Mouse (Mus musculus) B cell, adult 62 days (primary cell): ENCODE results near the gene Gpr31b. TPM values are rescaled to one million over a fixed set of nuclear protein-coding genes. Genes with fewer than 3 reads are reported as not detected.

Experiments used
- total RNA-seq: library from RNA; stranded (reverse); gene quantifications from 4 replicates; pipeline ENCODE4 v1.2.4, GENCODE M21; 2023

The Gpr31b gene
- 0.46 TPM in 1 of 4 replicates, not detected in the others for total RNA-seq

DNA sequence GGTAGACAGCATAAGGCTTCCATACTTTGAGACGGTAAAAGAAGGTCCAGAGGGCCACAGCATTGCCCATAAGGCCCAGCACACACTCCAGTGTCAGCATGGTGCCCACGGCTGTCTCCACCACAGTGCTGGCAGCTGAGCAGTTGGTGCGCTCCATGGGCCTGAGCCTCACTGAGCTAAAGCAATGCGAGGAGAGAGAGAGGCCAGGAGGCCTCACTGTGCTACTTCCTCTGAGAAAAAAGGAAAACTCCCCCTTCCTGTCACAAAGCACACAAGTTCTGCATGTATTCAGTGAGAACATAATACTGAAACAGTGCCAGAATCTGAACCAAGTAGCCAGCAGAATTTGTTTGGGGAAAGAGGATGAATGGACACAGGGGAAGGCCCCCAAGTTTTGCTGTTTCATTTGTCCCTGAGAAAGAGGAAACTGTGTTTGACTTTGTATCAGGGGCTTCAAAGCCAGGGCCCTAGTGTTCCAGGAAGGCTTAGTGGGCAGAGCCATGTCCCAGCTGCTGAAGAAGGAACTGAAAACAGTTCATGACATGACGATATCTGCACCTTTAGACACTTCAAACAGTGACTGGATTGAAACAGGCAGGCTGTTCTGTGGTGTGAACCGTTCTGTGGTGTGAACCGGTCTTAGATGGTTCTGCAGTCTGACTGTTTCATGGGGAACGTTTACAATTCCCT is at the start of gene Gpr31b:
Gpr31b (minus strand) TSS at position 173 of the 690 bp plus-strand sequence.

DNA sequence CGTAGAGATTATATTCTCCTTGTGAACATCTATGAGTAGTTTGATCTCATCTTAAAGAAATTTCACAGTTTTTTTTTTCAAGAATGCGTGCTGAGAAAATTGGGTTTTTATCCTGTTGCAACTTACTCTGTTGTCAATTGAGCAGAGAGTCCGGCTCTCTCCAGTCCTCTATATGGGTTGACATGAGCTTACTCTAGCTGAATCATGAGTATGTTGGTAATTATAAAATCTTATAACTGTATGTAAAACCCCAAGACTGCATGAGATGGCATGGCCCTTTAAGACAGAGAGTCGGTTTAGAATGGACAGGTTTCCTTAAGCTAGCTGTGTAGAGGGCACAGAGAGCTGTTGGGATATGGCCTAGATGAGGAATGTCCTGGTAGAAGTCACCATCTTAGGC is 8.7 kb upstream of the Gpr31b start, which contains the start of gene Tcp10b:
Tcp10b (plus strand) TSS at position 301 of the 400 bp plus-strand sequence.

DNA sequence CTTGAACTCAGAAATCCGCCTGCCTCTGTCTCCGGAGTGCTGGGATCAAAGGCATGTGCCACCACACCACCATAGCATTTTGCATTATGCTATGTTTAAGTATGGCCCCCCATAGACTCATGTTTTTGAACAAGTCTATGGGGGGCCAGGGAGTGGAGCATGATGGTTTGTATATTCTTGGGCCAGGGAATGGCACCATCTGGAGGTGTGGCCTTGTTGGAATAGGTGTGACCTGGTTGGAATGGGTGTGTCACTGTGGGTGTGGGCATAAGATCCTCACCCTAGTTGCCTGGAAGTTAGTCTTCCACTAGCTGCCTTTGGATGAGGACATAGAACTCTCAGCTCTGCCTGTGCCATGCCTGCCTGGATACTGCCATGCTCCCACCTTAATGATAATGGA is 45.5 kb downstream of the Gpr31b start, which contains the start of gene Sod2:
Sod2 (plus strand) TSS at position 301 of the 400 bp plus-strand sequence.

Other genes starting within 250 kb of the Gpr31b start
- gene Mas1, start 184.2 kb downstream of the Gpr31b start, total RNA-seq, result not detected in 4 replicates
- not detected in 4 replicates for gene Mrgprh, start 176.3 kb downstream of the Gpr31b start, total RNA-seq
- gene Pnldc1, start 142.1 kb downstream of the Gpr31b start, total RNA-seq, result 0.70 to 1.6 TPM (median 1.3 TPM) in 4 replicates
- gene Tcp1, start 136.6 kb downstream of the Gpr31b start, total RNA-seq, result 236 to 273 TPM (median 245 TPM) in 4 replicates
- 29.7 to 49.5 TPM (median 37.6 TPM) in 4 replicates for gene Mrpl18, start 136.0 kb downstream of the Gpr31b start, total RNA-seq
- 1.3 TPM in 1 of 4 replicates, not detected in the others for gene Acat3, start 111.7 kb downstream of the Gpr31b start, total RNA-seq
- gene Acat2, start 91.5 kb downstream of the Gpr31b start, total RNA-seq, result 15.6 to 22.5 TPM (median 18.0 TPM) in 4 replicates
- 93.0 to 106 TPM (median 98.7 TPM) in 4 replicates for gene Wtap, start 58.1 kb downstream of the Gpr31b start, total RNA-seq
- 86.1 to 99.6 TPM (median 91.6 TPM) in 4 replicates for gene Sod2, start 45.5 kb downstream of the Gpr31b start, total RNA-seq
- gene Tcp10b, start 8.8 kb upstream of the Gpr31b start, total RNA-seq, result not detected in 4 replicates
- gene Unc93a, start 79.5 kb upstream of the Gpr31b start, total RNA-seq, result 0.37 to 0.72 TPM (median 0.56 TPM) in 4 replicates
- not detected in 4 replicates for gene Smok2a, start 168.9 kb upstream of the Gpr31b start, total RNA-seq
- not detected in 4 replicates for gene Smok2b, start 178.0 kb upstream of the Gpr31b start, total RNA-seq